Mouse (Mus musculus) limb, embryonic 10.5 days (tissue): Measurements from ENCODE around the gene Serpina3k. TPM values are rescaled to one million over a fixed set of nuclear protein-coding genes. Genes with fewer than 3 reads are reported as not detected.

Experiments used
- polyA plus RNA-seq: library from polyadenylated mRNA; unstranded; fragments of >200 nt; fragmentation: Nextera tagmentation; extraction: Ambion mirVana; gene quantifications from 2 replicates; pipeline ENCODE4 v1.2.1, GENCODE M21; 2016

Gene Serpina3k
- polyA plus RNA-seq, 1 experiment from 2014 or later, result not detected

Other genes with a start within 250 kb of the Serpina3k start
- not detected in 2 replicates for gene Serpina5, start 237.4 kb upstream of the Serpina3k start, polyA plus RNA-seq
- gene Serpina3a, start 225.8 kb upstream of the Serpina3k start, polyA plus RNA-seq, result not detected in 2 replicates
- gene Serpina3b, start 210.5 kb upstream of the Serpina3k start, polyA plus RNA-seq, result not detected in 2 replicates
- gene Serpina3c, start 184.6 kb upstream of the Serpina3k start, polyA plus RNA-seq, result 0.09 TPM in 1 of 2 replicates, not detected in the other
- not detected in 2 replicates for gene Serpina3f, start 123.9 kb upstream of the Serpina3k start, polyA plus RNA-seq
- gene Serpina3g, start 102.2 kb upstream of the Serpina3k start, polyA plus RNA-seq, result 0.13 TPM in 1 of 2 replicates, not detected in the other
- 0.14 and 0.39 TPM in 2 replicates for gene Serpina3i, start 75.4 kb upstream of the Serpina3k start, polyA plus RNA-seq
- not detected in 2 replicates for gene Serpina3j, start 23.9 kb upstream of the Serpina3k start, polyA plus RNA-seq
- gene Serpina3m, start within 50 bp of the Serpina3k start, polyA plus RNA-seq, result not detected in 2 replicates
- gene Serpina3n, start 68.2 kb downstream of the Serpina3k start, polyA plus RNA-seq, result not detected in 2 replicates
- gene Gsc, start 134.8 kb downstream of the Serpina3k start, polyA plus RNA-seq, result 20.1 and 34.2 TPM in 2 replicates